Comparison of ENCODE assay signal across 14 mouse cellular contexts in the genomic region with DNA sequence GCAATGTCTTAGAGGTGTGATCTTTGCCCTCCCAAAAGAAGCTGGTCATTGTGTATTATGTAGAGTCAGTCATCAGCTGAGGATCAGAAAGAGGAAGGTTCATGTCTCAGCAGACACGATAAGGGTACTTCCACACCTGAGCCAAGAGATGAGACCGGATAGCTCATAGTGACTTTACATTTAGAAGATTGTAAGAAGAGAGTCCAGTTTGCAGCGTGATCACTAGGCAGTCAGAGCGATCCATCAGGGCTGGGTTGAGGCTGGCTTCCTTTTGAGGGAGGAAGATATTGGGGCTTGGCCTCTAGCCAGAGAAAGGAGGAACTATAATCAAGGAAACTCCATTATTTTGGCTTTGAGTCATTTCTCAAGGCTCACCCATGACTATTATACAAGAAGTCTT. TPM values are rescaled to one million over a fixed set of nuclear protein-coding genes. Genes with fewer than 3 reads are reported as not detected.
DNase-seq lines count a peak whose midpoint lies in the region; ATAC-seq and TF ChIP-seq lines count a peak whose summit lies in the region.
"Had no signal": no experiment of that assay in that cellular context is flagged by ENCODE, and none has a peak within 500 bp of the region (broad histone marks: within the 10 kb centered on the region; RNA-seq: fewer than 3 reads in every experiment).

No protein-coding gene starts in this region.

- no peak for TF ChIP-seq EP300 in heart, postnatal 0 days (IDR thresholded peaks at IDR 0.05; ENCODE audit: low read depth)

- no peaks in the 10 kb centered on the region for H3K27me3 ChIP-seq in heart, postnatal 0 days (ENCODE audit: control insufficient read depth, insufficient read depth, low read length)
- H3K27me3 ChIP-seq in megakaryocyte, embryonic 14.5 days (replicated peaks), result no peaks in the 10 kb centered on the region
- H3K27me3 ChIP-seq: kidney, embryonic 15.5 days; midbrain, embryonic 15.5 days had no signal

- no peaks in the 10 kb centered on the region for H3K36me3 ChIP-seq in heart, postnatal 0 days (replicated peaks; ENCODE audit: control insufficient read depth, insufficient read depth, low read length)
- H3K36me3 ChIP-seq in megakaryocyte, embryonic 14.5 days (replicated peaks; ENCODE audit: low read length), result no peaks in the 10 kb centered on the region
- H3K36me3 ChIP-seq: kidney, embryonic 15.5 days; midbrain, embryonic 15.5 days had no signal

- no peak overlapping the region for H3K4me3 ChIP-seq in heart, postnatal 0 days (ENCODE audit: low read depth, low read length)
- peak overlapping the region; percentile 50 for H3K4me3 ChIP-seq in megakaryocyte, embryonic 14.5 days (replicated peaks)
- H3K4me3 ChIP-seq: kidney, embryonic 15.5 days; midbrain, embryonic 15.5 days had no signal

- H3K27ac ChIP-seq in heart, postnatal 0 days (ENCODE audit: low read depth), result 0 out of 2 replicates have a peak overlapping the region, but pooled peaks have one; percentile 7
- H3K27ac ChIP-seq: kidney, embryonic 15.5 days; liver, embryonic 14.5 days; midbrain, embryonic 15.5 days had no signal

- no peak for TF ChIP-seq CTCF in heart, postnatal 0 days (IDR thresholded peaks at IDR 0.05; ENCODE audit: low read depth)

- 57% methylated on average over 4 of the region's 4 CpGs for WGBS in heart, postnatal 0 days

- no peaks in the 10 kb centered on the region for H3K9me3 ChIP-seq in heart, postnatal 0 days (replicated peaks; ENCODE audit: control insufficient read depth, low read length)
- H3K9me3 ChIP-seq in megakaryocyte, embryonic 14.5 days, result no peaks in the 10 kb centered on the region
- H3K9me3 ChIP-seq: kidney, embryonic 15.5 days; midbrain, embryonic 15.5 days had no signal

- H3K4me1 ChIP-seq in heart, postnatal 0 days (ENCODE audit: control insufficient read depth, insufficient read depth), result peaks cover 30% of the 10 kb centered on the region
- peaks cover 54% of the 10 kb centered on the region for H3K4me1 ChIP-seq in megakaryocyte, embryonic 14.5 days

- peak; percentile 66 for ATAC-seq in common myeloid progenitor, adult 5-6 weeks (replicated peaks; ENCODE audit: low read depth, poor library complexity, severe bottlenecking)
- no peak for ATAC-seq in heart, postnatal 0 days (ENCODE audit: insufficient read depth, low read depth)
- ATAC-seq: midbrain, embryonic 15.5 days had no signal

- peak; percentile 45 to 66 for DNase-seq in kidney, postnatal 36 days
- no peak for DNase-seq in kidney, adult 11 months
- peak; percentile 41 for DNase-seq in heart, postnatal 0 days (ENCODE audit: low spot score)
- no peak for DNase-seq in urinary bladder, postnatal 10 days (ENCODE audit: low spot score)
- no peak for DNase-seq in cerebellum, postnatal 10 days
- DNase-seq: spleen, adult 18-20 months; thymus, postnatal 36 days had no signal

- no peak overlapping the region for H3K9ac ChIP-seq in heart, postnatal 0 days (replicated peaks; ENCODE audit: low read depth, low read length)
- H3K9ac ChIP-seq: kidney, embryonic 15.5 days; liver, embryonic 14.5 days; midbrain, embryonic 15.5 days had no signal

- H3K4me2 ChIP-seq in heart, postnatal 0 days (ENCODE audit: low read depth, low read length), result no peak overlapping the region
- H3K4me2 ChIP-seq: kidney, embryonic 15.5 days; midbrain, embryonic 15.5 days had no signal

RNA-seq across cellular contexts. Expression of a gene that starts 6.0 kb away (rescaled TPM):
- 14.1 and 17.0 TPM in 2 replicates for total RNA-seq in common myeloid progenitor, adult 5-6 weeks (2017)
- total RNA-seq in heart, postnatal 0 days (2014; rRNA removed; ENCODE audit: low replicate concordance), result 22.8 and 42.1 TPM in 2 replicates
- polyA plus RNA-seq in heart, postnatal 0 days (2015; fragmentation: Nextera tagmentation; extraction: Ambion mirVana), result 19.0 and 19.1 TPM in 2 replicates
- polyA plus RNA-seq in megakaryocyte, embryonic 14.5 days (2012; ENCODE audit: insufficient read depth, low replicate concordance), result 13.4 and 19.5 TPM in 2 replicates

RNA-seq across cellular contexts. Expression of a gene that starts 22.7 kb away (rescaled TPM):
- total RNA-seq in common myeloid progenitor, adult 5-6 weeks (2017), result 15.2 and 16.7 TPM in 2 replicates
- total RNA-seq in heart, postnatal 0 days (2014; rRNA removed; ENCODE audit: low replicate concordance), result 12.4 and 21.9 TPM in 2 replicates
- polyA plus RNA-seq in heart, postnatal 0 days (2015; fragmentation: Nextera tagmentation; extraction: Ambion mirVana), result 4.6 and 5.1 TPM in 2 replicates
- 27.4 and 68.6 TPM in 2 replicates for polyA plus RNA-seq in megakaryocyte, embryonic 14.5 days (2012; ENCODE audit: insufficient read depth, low replicate concordance)

RNA-seq across cellular contexts. Expression of a gene that starts 56.9 kb away (rescaled TPM):
- not detected in 2 replicates for total RNA-seq in common myeloid progenitor, adult 5-6 weeks (2017)
- not detected in 2 replicates for total RNA-seq in heart, postnatal 0 days (2014; rRNA removed; ENCODE audit: low replicate concordance)
- polyA plus RNA-seq in heart, postnatal 0 days (2015; fragmentation: Nextera tagmentation; extraction: Ambion mirVana), result 0.04 TPM in 1 of 2 replicates, not detected in the other
- polyA plus RNA-seq in megakaryocyte, embryonic 14.5 days (2012; ENCODE audit: insufficient read depth, low replicate concordance), result not detected in 2 replicates
- total RNA-seq: gastrocnemius, postnatal 4 days; left cerebral cortex, postnatal 10 days had no signal
- polyA plus RNA-seq: kidney, embryonic 15.5 days; liver, embryonic 14.5 days had no signal

RNA-seq across cellular contexts. Expression of a gene that starts 59.9 kb away (rescaled TPM):
- total RNA-seq in common myeloid progenitor, adult 5-6 weeks (2017), result 13.1 and 16.3 TPM in 2 replicates
- 158 and 228 TPM in 2 replicates for total RNA-seq in heart, postnatal 0 days (2014; rRNA removed; ENCODE audit: low replicate concordance)
- polyA plus RNA-seq in heart, postnatal 0 days (2015; fragmentation: Nextera tagmentation; extraction: Ambion mirVana), result 300 and 309 TPM in 2 replicates
- 5.9 and 6.7 TPM in 2 replicates for polyA plus RNA-seq in megakaryocyte, embryonic 14.5 days (2012; ENCODE audit: insufficient read depth, low replicate concordance)

Comparison
In these comparisons a context has a peak if more than half of its experiments do, and no peak if none do; other contexts are left out.
1. DNase-seq: peak in kidney, postnatal 36 days (2 of 2) and heart, postnatal 0 days (single experiment); none in kidney, adult 11 months (single experiment), urinary bladder, postnatal 10 days (single experiment) and cerebellum, postnatal 10 days (0 of 2).